Mouse (Mus musculus) neutrophil, adult 65 days (primary cell): Measurements from ENCODE around the gene Ifnar1. TPM values are rescaled to one million over a fixed set of nuclear protein-coding genes. Genes with fewer than 3 reads are reported as not detected.

Source experiments
- total RNA-seq: library from RNA; stranded (reverse); gene quantifications from 2 replicates; pipeline ENCODE4 v1.2.4, GENCODE M21; 2023

Gene Ifnar1
- 87.2 and 88.5 TPM in 2 replicates for total RNA-seq

DNA sequence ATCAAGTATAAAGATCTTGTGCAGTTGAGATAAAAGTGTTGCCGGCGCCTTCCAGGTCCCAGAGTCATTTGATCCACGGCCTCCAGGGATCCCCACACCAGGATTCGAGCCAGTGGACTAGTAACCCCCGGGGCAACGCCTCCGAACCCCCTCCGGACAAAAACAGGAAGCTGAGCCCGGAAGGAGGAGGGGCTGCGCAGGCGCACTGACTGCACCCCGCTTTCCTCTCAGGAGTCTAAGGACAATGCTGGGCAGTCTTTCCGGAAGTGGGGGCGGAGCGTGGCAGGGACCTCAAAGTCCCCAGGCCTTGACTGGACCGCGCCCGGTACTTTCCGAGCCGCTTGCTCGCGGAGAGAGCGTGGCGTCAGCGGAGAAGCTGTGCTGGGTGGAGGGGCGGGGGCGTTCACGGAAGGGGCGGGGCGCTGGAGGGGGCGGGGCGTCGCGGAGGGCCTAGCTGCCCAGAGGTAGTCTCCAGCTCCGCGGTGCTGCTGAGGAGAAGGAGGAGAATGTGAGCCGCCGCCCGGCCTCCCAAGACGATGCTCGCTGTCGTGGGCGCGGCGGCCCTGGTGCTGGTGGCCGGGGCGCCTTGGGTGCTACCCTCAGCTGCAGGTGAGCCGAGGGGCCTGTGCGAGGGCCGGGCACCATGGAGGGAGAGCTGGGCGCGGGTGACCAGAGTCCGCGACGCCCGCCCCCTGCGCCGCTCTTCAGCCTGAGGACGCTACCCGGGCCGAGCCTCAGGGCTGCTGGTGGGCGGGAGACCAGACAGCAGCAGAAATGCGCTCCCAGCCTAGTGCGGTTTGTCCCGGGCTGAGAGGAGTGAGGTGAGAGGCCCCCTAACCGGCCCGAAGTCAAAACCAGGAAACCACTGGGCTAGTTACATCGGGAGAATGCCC lies at the start of gene Ifnar1:
Gene Ifnar1, plus strand, starts transcription at position 431 of the 893 bp plus-strand sequence.

DNA sequence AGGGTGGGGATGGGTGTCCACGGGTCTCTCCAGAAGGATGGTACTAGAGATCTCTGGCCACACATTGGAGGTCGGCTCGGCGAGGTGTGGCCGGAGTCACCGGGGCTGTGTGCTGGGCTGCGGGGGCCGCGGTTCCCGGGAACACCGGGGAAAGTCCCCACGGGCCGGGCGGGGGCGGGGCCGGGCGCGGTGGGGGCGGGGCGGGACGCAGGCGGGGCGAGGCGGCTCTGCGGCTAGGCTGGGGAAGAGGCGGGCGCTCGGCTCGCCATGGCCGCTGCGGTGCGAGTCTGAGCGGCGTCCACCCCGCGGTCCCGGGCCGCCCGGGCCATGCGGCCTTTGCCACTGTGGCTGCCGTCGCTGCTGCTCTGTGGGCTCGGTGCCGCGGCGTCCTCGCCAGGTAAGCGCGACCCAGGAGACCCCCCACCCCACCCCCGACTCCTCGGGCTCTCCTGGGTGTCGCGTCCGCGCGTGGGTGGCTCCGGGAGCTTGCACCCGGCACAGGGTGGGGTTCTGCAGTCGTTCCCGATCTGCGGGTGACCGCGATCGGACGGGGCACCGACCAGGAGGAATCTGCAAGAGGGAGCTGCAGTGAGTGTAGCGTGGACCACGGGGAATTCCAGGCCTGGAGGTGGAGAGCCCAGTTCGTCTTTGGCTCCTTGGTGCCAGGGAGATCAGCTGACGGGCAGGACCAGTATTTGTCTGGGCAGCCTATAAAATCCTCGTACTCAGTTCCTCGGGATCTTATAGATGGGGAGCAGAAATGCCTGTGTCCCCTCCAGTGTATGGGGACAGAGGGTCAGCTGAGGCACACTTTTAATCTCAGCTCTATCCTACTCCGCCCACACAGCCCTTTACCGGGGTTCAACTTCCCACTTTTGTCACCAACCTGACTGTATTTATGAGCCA lies 62.1 kb downstream of the Ifnar1 start, which contains the start of gene Ifngr2:
Gene Ifngr2, plus strand, starts transcription at position 237 of the 906 bp plus-strand sequence.

Other genes with a start within 250 kb of the Ifnar1 start
- not detected in 2 replicates for gene Olig1, start 215.5 kb upstream of the Ifnar1 start, total RNA-seq
- gene Ifnar2, start 112.5 kb upstream of the Ifnar1 start, total RNA-seq, result 131 and 175 TPM in 2 replicates
- gene Gm21970, start 93.5 kb upstream of the Ifnar1 start, total RNA-seq, result 0.54 TPM in 1 of 2 replicates, not detected in the other
- 72.8 and 76.9 TPM in 2 replicates for gene Il10rb, start 79.1 kb upstream of the Ifnar1 start, total RNA-seq
- gene Ifngr2, start 61.8 kb downstream of the Ifnar1 start, total RNA-seq, result 70.6 and 86.9 TPM in 2 replicates
- 67.7 and 77.7 TPM in 2 replicates for gene Tmem50b, start 112.6 kb downstream of the Ifnar1 start, total RNA-seq
- gene Dnajc28, start 133.8 kb downstream of the Ifnar1 start, total RNA-seq, result 1.2 and 1.4 TPM in 2 replicates
- gene Gart, start 161.7 kb downstream of the Ifnar1 start, total RNA-seq, result 31.4 and 36.9 TPM in 2 replicates
- 396 and 530 TPM in 2 replicates for gene Son, start 162.3 kb downstream of the Ifnar1 start, total RNA-seq
- 16.7 and 25.7 TPM in 2 replicates for gene Donson, start 203.5 kb downstream of the Ifnar1 start, total RNA-seq
- 26.1 and 31.7 TPM in 2 replicates for gene Cryzl1, start 243.7 kb downstream of the Ifnar1 start, total RNA-seq
- gene Itsn1, start 244.0 kb downstream of the Ifnar1 start, total RNA-seq, result 13.1 and 16.3 TPM in 2 replicates